Mouse (Mus musculus) forebrain, embryonic 10.5 days (tissue): ENCODE measurements around the gene Olfr1222. TPM values are rescaled to one million over a fixed set of nuclear protein-coding genes. Genes with fewer than 3 reads are reported as not detected.
"Not testable (repeated sequence)": the region's sequence is repeated elsewhere in the genome, so short reads cannot be mapped to it uniquely, and the experiment has no call there.

Experiments used
- DNase-seq: peaks from one replicate; pipeline ENCODE4 v3.0.0-alpha.2; 2017; ENCODE audit warnings: low spot score; ENCODE audit errors: extremely low spot score
- H3K27ac ChIP-seq: fragments of 300-500 bp; sonication (generic); 2 replicates; pipeline ENCODE4 v1.5.1; 2016; ENCODE audit warnings: mild to moderate bottlenecking
- H3K27me3 ChIP-seq: fragments of 300-500 bp; sonication (generic); 2 replicates; pipeline ENCODE4 v1.6.1; 2016; ENCODE audit warnings: mild to moderate bottlenecking; ENCODE audit not compliant: poor library complexity, severe bottlenecking
- H3K36me3 ChIP-seq: fragments of 300-500 bp; sonication (generic); replicated peaks from 2 replicates; pipeline ENCODE4 v1.6.1; 2016; ENCODE audit warnings: mild to moderate bottlenecking, moderate library complexity
- H3K4me1 ChIP-seq: fragments of 300-500 bp; sonication (generic); 2 replicates; pipeline ENCODE4 v1.6.1; 2016
- H3K4me3 ChIP-seq: fragments of 300-500 bp; sonication (generic); 2 replicates; pipeline ENCODE4 v1.5.1; 2016; ENCODE audit warnings: mild to moderate bottlenecking, moderate library complexity
- H3K9me3 ChIP-seq: fragments of 300-500 bp; sonication (generic); 2 replicates; pipeline ENCODE4 v1.6.1; 2016; ENCODE audit warnings: mild to moderate bottlenecking, moderate library complexity
- WGBS: fragments of 180-500 bp; shearing (Covaris S2); methylation state at CpG from one replicate; pipeline ENCODE4 v1.1.7; 2016; 5-methylcytosine and 5-hydroxymethylcytosine counted together
- polyA plus RNA-seq: library from polyadenylated mRNA; unstranded; fragments of >200 nt; fragmentation: Nextera tagmentation; extraction: Ambion mirVana; gene quantifications from 2 replicates; pipeline ENCODE4 v1.2.1, GENCODE M21; 2016

The Olfr1222 gene
- polyA plus RNA-seq = not detected in 2 replicates

DNA sequence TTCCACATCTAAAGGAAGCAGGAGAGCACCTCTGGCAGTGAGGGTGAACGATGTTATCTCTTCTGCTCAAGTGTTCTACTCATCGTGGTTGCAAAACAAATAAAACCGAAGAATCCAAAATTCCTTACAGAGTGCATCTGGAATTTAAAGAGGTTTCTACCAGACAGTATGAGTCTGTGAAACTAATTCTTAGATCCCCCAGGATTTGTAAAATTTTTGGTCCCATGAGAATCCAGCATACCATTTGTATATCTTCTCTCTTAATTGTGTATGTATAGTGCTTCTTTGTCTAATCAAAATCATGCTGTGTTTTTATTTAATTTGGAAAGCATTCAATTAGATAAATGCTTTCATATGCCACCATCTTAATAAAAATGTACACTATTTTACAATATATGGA lies at the start of gene Olfr1222:
Gene Olfr1222, minus strand, starts transcription at position 101 of the 400 bp plus-strand sequence.
- DNase-seq = no peak
- Histone ChIP-seq H3K27ac (no peak within 1 kb of the TSS), H3K9me3 (no peaks in the 10 kb centered on the region), H3K36me3 (no peaks in the 10 kb centered on the region), H3K4me3 (no peak within 1 kb of the TSS), H3K27me3 (no peaks in the 10 kb centered on the region), H3K4me1 (no peaks in the 10 kb centered on the region)
- WGBS = 91% methylated on average over 3 of the region's 3 CpGs

DNA sequence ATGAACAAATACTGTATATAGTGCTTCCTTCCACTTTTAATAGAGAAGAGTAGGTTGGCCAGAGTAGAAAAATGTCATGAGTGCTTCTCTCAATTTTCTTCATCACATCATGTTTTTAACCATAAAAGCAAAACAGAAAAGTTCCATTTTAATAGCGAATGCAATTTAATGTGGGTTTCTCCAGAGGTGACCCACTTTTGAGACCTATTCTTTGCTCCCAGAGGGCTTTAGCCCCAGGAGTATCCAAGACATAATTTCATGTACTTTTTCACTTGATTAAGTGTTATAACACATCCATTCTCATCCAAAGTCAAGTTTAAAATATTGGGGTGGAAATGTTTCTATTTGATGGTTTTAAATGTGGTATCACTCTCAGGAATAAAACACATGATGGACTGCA lies 41.7 kb upstream of the Olfr1222 start, which contains the start of gene Olfr1225:
Gene Olfr1225, minus strand, starts transcription at position 101 of the 400 bp plus-strand sequence.
- no peak for DNase-seq
- Histone ChIP-seq H3K9me3 (no peaks in the 10 kb centered on the region), H3K27me3 (no peaks in the 10 kb centered on the region), H3K27ac (no peak within 1 kb of the TSS), H3K36me3 (no peaks in the 10 kb centered on the region), H3K4me3 (no peak within 1 kb of the TSS), H3K4me1 (no peaks in the 10 kb centered on the region)
- WGBS = 88% methylated on average over 1 of the region's 1 CpGs

DNA sequence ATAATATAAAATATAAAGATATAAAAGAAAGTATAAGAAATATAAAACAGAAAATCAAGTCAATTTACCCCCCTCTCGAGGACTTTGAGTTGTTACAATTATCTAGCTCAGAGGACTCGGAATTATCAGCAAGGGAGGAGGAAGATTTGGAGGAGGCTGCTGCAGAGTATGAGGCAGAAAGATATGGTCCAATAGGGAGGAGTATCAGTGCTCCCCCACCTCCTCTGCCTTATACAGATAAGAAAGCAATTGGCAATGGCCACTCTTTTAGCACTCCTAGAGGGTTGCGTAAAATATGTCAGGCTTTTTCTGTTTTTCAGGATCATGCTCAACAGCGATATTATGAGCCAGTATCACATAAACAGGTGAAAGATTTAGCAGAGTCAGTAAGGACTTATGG lies 31.9 kb upstream of the Olfr1222 start:
- not testable (repeated sequence) for H3K4me3 ChIP-seq, H3K27ac ChIP-seq, H3K9me3 ChIP-seq, H3K4me1 ChIP-seq, DNase-seq, H3K27me3 ChIP-seq, H3K36me3 ChIP-seq
- 94% methylated on average over 4 of the region's 4 CpGs for WGBS

DNA sequence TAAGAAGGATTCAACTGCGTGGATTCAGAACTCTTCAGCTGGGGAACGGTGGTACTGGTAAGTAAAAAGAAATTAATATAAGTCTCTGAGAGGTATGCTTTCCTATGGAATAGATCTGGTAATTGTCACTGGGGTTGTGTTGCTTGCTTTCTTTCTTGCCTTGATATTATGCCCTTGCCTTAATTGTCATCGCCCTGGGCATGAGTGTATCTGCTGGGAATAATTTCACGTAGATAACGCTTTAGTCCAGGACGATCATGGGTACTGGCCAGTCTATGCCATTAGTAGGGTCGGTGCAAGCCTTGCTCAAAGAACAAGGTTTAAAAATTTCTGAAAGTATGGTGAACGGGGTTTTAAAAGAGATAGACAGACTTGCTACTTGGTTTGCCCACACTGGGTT lies 31.1 kb upstream of the Olfr1222 start, which contains the start of gene Olfr1224-ps1:
Gene Olfr1224-ps1, minus strand, starts transcription at position 101 of the 400 bp plus-strand sequence.
- not testable (repeated sequence) for H3K9me3 ChIP-seq, H3K4me1 ChIP-seq, H3K4me3 ChIP-seq, H3K36me3 ChIP-seq, DNase-seq, H3K27ac ChIP-seq, H3K27me3 ChIP-seq
- WGBS = 93% methylated on average over 8 of the region's 8 CpGs

DNA sequence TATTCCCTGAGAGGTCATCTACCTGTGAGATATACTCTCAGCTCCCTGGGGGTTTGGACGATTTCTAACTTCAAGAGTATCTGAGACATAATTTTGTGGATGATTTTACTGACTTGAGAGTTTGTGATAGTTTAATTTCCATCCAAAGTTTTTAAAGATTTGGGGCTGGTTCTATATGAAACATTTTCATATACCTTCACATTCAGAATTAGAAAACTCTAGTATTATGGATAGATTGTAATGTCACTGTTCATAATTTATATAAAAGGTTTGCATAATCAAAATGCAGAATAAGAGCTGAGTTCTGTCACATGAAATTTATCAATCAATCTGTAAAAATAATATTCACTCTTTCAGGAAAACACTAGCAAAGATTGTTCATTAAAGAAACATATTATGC lies 18.6 kb upstream of the Olfr1222 start, which contains the start of gene Olfr1223:
Gene Olfr1223, minus strand, starts transcription at position 101 of the 400 bp plus-strand sequence.
- H3K36me3 ChIP-seq = no peaks in the 10 kb centered on the region
- H3K4me3 ChIP-seq = no peak within 1 kb of the TSS
- 74% methylated on average over 1 of the region's 1 CpGs for WGBS
- H3K9me3 ChIP-seq = no peaks in the 10 kb centered on the region
- no peak within 1 kb of the TSS for H3K27ac ChIP-seq
- DNase-seq = no peak
- H3K4me1 ChIP-seq = no peaks in the 10 kb centered on the region
- no peaks in the 10 kb centered on the region for H3K27me3 ChIP-seq

DNA sequence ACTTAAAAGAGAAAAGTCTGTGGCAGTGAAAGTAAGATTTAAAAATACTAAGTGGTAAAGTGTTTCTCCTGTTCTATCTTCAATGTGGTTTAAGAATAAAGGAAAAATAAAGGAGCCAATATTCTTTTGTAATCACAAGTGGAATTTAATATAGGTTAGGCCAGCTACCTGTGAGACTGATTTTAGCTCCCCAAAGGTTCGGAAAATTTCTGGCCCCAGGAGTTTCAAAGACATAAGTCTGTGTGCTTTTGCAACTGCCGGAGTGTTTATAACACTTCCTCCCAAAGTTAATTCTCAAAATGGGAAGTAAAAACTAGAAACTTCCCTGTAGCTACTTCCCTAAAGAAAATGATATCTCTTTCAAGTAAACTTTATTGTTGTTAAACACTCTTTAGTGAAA lies 15.7 kb downstream of the Olfr1222 start, which contains the start of gene Olfr1221:
Gene Olfr1221, minus strand, starts transcription at position 101 of the 400 bp plus-strand sequence.
- no peaks in the 10 kb centered on the region for H3K9me3 ChIP-seq
- no peaks in the 10 kb centered on the region for H3K4me1 ChIP-seq
- H3K4me3 ChIP-seq = no peak within 1 kb of the TSS
- WGBS = 94% methylated on average over 2 of the region's 2 CpGs
- no peak for DNase-seq
- no peaks in the 10 kb centered on the region for H3K27me3 ChIP-seq
- no peak within 1 kb of the TSS for H3K27ac ChIP-seq
- H3K36me3 ChIP-seq = no peaks in the 10 kb centered on the region

DNA sequence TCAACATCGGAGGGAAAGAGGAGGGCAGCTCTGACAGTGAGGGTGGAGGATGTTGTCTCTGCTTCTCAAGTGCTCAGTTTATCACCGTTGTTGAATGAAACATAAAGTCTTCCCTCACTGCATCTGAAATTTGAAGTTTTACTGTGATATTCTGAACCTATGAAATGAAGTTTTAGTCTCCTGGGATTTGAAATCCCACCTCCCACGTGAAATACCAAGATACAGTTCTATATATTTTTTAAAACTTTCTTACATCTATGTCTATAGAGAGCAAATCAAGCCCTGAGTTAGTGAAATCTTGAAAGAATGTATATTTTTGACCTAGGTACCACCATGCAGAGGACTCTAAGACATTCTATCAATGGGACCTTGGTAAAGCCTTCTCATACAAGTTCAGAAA lies 26.1 kb downstream of the Olfr1222 start, which contains the start of gene Olfr1220:
Gene Olfr1220, minus strand, starts transcription at position 101 of the 400 bp plus-strand sequence.
- 87% methylated on average over 3 of the region's 3 CpGs for WGBS
- no peaks in the 10 kb centered on the region for H3K9me3 ChIP-seq
- H3K27ac ChIP-seq = no peak within 1 kb of the TSS
- DNase-seq = no peak
- H3K36me3 ChIP-seq = no peaks in the 10 kb centered on the region
- no peaks in the 10 kb centered on the region for H3K4me1 ChIP-seq
- no peaks in the 10 kb centered on the region for H3K27me3 ChIP-seq
- H3K4me3 ChIP-seq = no peak within 1 kb of the TSS

DNA sequence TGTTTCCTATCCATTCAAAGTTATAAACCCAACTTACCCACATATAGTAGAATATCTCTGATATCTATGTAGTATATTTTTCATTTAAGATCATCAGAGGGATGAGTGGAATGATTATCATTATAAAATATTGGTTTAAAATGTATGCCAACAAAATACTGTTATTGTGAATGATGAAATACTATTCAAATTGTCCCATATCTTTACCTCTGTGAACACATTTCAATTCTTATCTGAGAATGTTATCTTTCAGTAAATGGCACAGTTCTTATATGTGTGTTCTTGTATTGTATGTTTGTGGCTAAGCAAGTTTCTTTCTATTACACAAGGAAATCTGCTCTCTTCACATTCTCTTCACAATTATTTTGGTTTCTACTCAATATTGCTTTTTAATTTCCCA lies 27.2 kb downstream of the Olfr1222 start:
- no peaks in the 10 kb centered on the region for H3K4me1 ChIP-seq
- no peaks in the 10 kb centered on the region for H3K27me3 ChIP-seq
- H3K27ac ChIP-seq = no peak overlapping the region
- no peaks in the 10 kb centered on the region for H3K36me3 ChIP-seq
- no peaks in the 10 kb centered on the region for H3K9me3 ChIP-seq
- H3K4me3 ChIP-seq = no peak overlapping the region
- no peak for DNase-seq

DNA sequence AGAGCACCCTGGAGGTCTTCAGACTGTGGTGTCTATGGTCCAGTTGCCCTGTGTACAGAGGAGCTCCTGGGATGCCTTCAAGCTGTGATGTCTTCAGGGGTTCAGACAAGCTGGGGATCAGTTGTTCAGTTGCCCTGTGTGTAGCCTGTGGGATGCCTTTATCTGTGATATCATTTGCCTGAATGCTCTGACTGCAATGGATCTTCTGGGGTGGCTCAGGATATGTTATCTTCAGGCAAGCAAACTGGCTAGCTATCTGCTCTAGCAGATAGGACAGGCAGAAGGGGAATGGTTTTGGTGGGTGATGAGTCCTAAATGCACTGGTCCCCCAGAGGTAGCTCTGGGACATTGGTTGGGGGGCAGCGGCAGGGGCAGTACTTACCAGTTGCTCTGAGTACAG lies 39.0 kb downstream of the Olfr1222 start:
- Histone ChIP-seq H3K27me3 (no peaks in the 10 kb centered on the region), H3K36me3 (no peaks in the 10 kb centered on the region), H3K4me3 (no peak overlapping the region), H3K9me3 (no peaks in the 10 kb centered on the region), H3K4me1 (no peaks in the 10 kb centered on the region), H3K27ac (no peak overlapping the region)
- 100% methylated on average over 1 of the region's 1 CpGs for WGBS
- DNase-seq = no peak

DNA sequence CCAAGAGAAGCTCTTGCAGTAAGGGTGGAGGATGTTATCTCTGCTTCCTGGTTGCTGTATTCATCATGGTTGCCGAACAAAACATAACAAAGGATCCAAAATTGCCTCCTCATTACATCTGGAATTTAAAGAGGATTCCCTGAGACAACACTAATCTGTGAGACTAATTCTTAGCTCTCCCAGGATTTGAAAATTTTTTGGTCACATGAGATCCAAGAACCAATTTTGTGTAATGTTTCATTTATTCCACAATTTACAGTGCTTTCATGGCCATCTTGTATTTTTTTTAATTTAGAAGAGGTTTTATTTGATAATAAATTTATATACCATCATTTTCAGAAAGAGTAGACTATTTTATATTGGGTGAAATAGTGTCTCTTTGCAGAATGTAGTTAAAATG lies 49.4 kb downstream of the Olfr1222 start, which contains the start of gene Olfr1219:
Gene Olfr1219, minus strand, starts transcription at position 101 of the 400 bp plus-strand sequence.
- DNase-seq = no peak
- WGBS = 68% methylated on average over 1 of the region's 1 CpGs

DNA sequence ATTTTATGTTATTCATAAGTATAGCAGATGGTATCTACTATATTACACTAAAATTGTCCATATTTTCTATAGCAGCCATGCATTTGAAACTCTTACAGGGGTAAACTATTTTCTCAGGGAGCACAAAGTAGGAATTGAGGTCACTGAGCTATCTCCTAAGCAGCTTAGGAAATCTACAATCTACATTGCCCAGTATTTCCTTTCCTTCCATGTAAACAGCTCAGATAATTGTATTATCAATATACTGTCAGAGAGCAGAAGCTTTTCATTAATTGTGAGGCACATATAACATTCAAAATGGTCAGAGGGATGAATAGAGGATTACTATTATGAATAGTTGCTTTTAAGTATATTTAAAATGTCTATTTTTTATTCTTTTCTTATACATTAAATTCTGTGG lies 51.4 kb downstream of the Olfr1222 start:
- no peak for DNase-seq
- no peak overlapping the region for H3K27ac ChIP-seq
- H3K4me3 ChIP-seq = no peak overlapping the region
- H3K9me3 ChIP-seq = no peaks in the 10 kb centered on the region
- H3K27me3 ChIP-seq = no peaks in the 10 kb centered on the region
- no peaks in the 10 kb centered on the region for H3K36me3 ChIP-seq
- no peaks in the 10 kb centered on the region for H3K4me1 ChIP-seq

More for the DNA sequence above, 49.4 kb downstream of the Olfr1222 start, which contains the start of gene Olfr1219:
- no peaks in the 10 kb centered on the region for H3K9me3 ChIP-seq
- no peaks in the 10 kb centered on the region for H3K27me3 ChIP-seq
- no peaks in the 10 kb centered on the region for H3K4me1 ChIP-seq
- no peak within 1 kb of the TSS for H3K4me3 ChIP-seq
- H3K36me3 ChIP-seq = no peaks in the 10 kb centered on the region
- no peak within 1 kb of the TSS for H3K27ac ChIP-seq
